Mouse (Mus musculus) liver, embryonic 16.5 days (tissue): ENCODE measurements around the gene Myl6. TPM values are rescaled to one million over a fixed set of nuclear protein-coding genes. Genes with fewer than 3 reads are reported as not detected.
A peak's percentile ranks its signal among the peaks of the same experiment; 100 is the strongest.
"Not testable (repeated sequence)": the region's sequence is repeated elsewhere in the genome, so short reads cannot be mapped to it uniquely, and the experiment has no call there.

Experiments used
- ATAC-seq: fragments of 200-750 bp; cut with Nextera tagmentation; 2 replicates; pipeline ENCODE4 v1.8.0; 2017; ENCODE audit warnings: low read depth, mild to moderate bottlenecking, moderate number of reproducible peaks, moderate library complexity
- H3K27ac ChIP-seq: fragments of 300-500 bp; sonication (generic); 2 replicates; pipeline ENCODE4 v1.5.1; 2014; ENCODE audit warnings: mild to moderate bottlenecking, low read length
- H3K27me3 ChIP-seq: fragments of 300-500 bp; sonication (generic); 2 replicates; pipeline ENCODE4 v1.6.1; 2014; ENCODE audit warnings: low read depth, low read length, mixed read lengths; ENCODE audit not compliant: control insufficient read depth, insufficient read depth
- H3K36me3 ChIP-seq: fragments of 300-500 bp; sonication (generic); 2 replicates; pipeline ENCODE4 v1.6.1; 2014; ENCODE audit warnings: mild to moderate bottlenecking; ENCODE audit not compliant: control insufficient read depth, insufficient read depth
- H3K4me1 ChIP-seq: fragments of 300-500 bp; sonication (generic); 2 replicates; pipeline ENCODE4 v1.6.1; 2014; ENCODE audit warnings: low read depth, low read length, mixed read lengths; ENCODE audit not compliant: control insufficient read depth
- H3K4me2 ChIP-seq: fragments of 300-500 bp; sonication (generic); 2 replicates; pipeline ENCODE4 v1.6.1; 2014; ENCODE audit warnings: low read depth, low read length, mixed read lengths
- H3K4me3 ChIP-seq: fragments of 300-500 bp; sonication (generic); 2 replicates; pipeline ENCODE4 v1.5.1; 2014; ENCODE audit warnings: low read depth, mild to moderate bottlenecking, low read length
- H3K9ac ChIP-seq: fragments of 300-500 bp; sonication (generic); 2 replicates; pipeline ENCODE4 v1.6.1; 2014; ENCODE audit warnings: low read depth, low read length
- H3K9me3 ChIP-seq: fragments of 300-500 bp; sonication (generic); replicated peaks from 2 replicates; pipeline ENCODE4 v1.6.1; 2016; ENCODE audit warnings: low read length; ENCODE audit not compliant: control insufficient read depth
- WGBS: fragments of 180-500 bp; shearing (Covaris S2); extraction: QIAGEN DNeasy Blood & Tissue Kit; methylation state at CpG from one replicate; pipeline ENCODE4 v1.1.7; 2014; ENCODE audit not compliant: insufficient replicate concordance; 5-methylcytosine and 5-hydroxymethylcytosine counted together
- polyA plus RNA-seq: library from polyadenylated mRNA; unstranded; fragments of >200 nt; fragmentation: Nextera tagmentation; extraction: Ambion mirVana; gene quantifications from 2 replicates; pipeline ENCODE4 v1.2.1, GENCODE M21; 2015

Gene Myl6
- polyA plus RNA-seq, 1 experiment from 2014 or later = 448 TPM

- no peak for ATAC-seq
- no peak overlapping the region for H3K4me2 ChIP-seq
- H3K27ac ChIP-seq = peak overlapping the region; percentile 53; the same call in 1 of the 2 replicates
- H3K9me3 ChIP-seq = no peaks in the 10 kb centered on the region
- no peak overlapping the region for H3K4me3 ChIP-seq
- no peak overlapping the region for H3K9ac ChIP-seq
- H3K27me3 ChIP-seq = no peaks in the 10 kb centered on the region
- WGBS = 53% methylated on average over 4 of the region's 4 CpGs
- H3K4me1 ChIP-seq = peaks cover 53% of the 10 kb centered on the region
- H3K36me3 ChIP-seq = peaks cover 8% of the 10 kb centered on the region
Measured at GRCm38 (mm10) chr10:128495903-128496302, 2.0 kb upstream of the Myl6 start.

- peaks cover 12% of the 10 kb centered on the region for H3K36me3 ChIP-seq
- H3K27me3 ChIP-seq = no peaks in the 10 kb centered on the region
- peaks cover 54% of the 10 kb centered on the region for H3K4me1 ChIP-seq
- H3K9ac ChIP-seq = peak overlapping the region; percentile 39
- H3K4me3 ChIP-seq = peak overlapping the region; percentile 92
- 42% methylated on average over 2 of the region's 2 CpGs for WGBS
- peak overlapping the region; percentile 92 for H3K4me2 ChIP-seq
- peak overlapping the region; percentile 96 for H3K27ac ChIP-seq
- no peaks in the 10 kb centered on the region for H3K9me3 ChIP-seq
- ATAC-seq = no peak
Measured at GRCm38 (mm10) chr10:128495270-128495669, 1.3 kb upstream of the Myl6 start.

GRCm38 (mm10) chr10:128494667-128495245 lies 811 bp upstream of the Myl6 start:
- Histone ChIP-seq H3K4me1 (peaks cover 51% of the 10 kb centered on the region), H3K9me3 (no peaks in the 10 kb centered on the region), H3K36me3 (peaks cover 18% of the 10 kb centered on the region), H3K9ac (peak overlapping the region; percentile 95), H3K27me3 (no peaks in the 10 kb centered on the region), H3K4me2 (peak overlapping the region; percentile 92), H3K27ac (peak overlapping the region; percentile 96), H3K4me3 (peak overlapping the region; percentile 92)
- ATAC-seq = no peak
- WGBS = 38% methylated on average over 11 of the region's 11 CpGs

- peaks cover 31% of the 10 kb centered on the region for H3K36me3 ChIP-seq
- ATAC-seq = peak; percentile 42
- under 1% methylated on average over 12 of the region's 12 CpGs for WGBS
- no peaks in the 10 kb centered on the region for H3K9me3 ChIP-seq
- H3K27me3 ChIP-seq = no peaks in the 10 kb centered on the region
- H3K9ac ChIP-seq = peak overlapping the region; percentile 95
- peak overlapping the region; percentile 92 for H3K4me3 ChIP-seq
- H3K4me1 ChIP-seq = peaks cover 42% of the 10 kb centered on the region
- peak overlapping the region; percentile 92 for H3K4me2 ChIP-seq
- peak overlapping the region; percentile 96 for H3K27ac ChIP-seq
Measured at GRCm38 (mm10) chr10:128493319-128493694, 638 bp downstream of the Myl6 start.

GRCm38 (mm10) chr10:128492633-128493311 lies 1.2 kb downstream of the Myl6 start:
- WGBS = 17% methylated on average over 12 of the region's 12 CpGs
- H3K4me3 ChIP-seq = peak overlapping the region; percentile 92
- H3K9me3 ChIP-seq = no peaks in the 10 kb centered on the region
- peak overlapping the region; percentile 92 for H3K4me2 ChIP-seq
- peaks cover 36% of the 10 kb centered on the region for H3K4me1 ChIP-seq
- peak; percentile 42 for ATAC-seq
- H3K36me3 ChIP-seq = peaks cover 35% of the 10 kb centered on the region
- H3K9ac ChIP-seq = peak overlapping the region; percentile 95
- H3K27ac ChIP-seq = peak overlapping the region; percentile 96
- H3K27me3 ChIP-seq = no peaks in the 10 kb centered on the region

GRCm38 (mm10) chr10:128492051-128492450 lies 1.9 kb downstream of the Myl6 start:
- H3K4me1 ChIP-seq = peaks cover 36% of the 10 kb centered on the region

GRCm38 (mm10) chr10:128491495-128491894 lies 2.5 kb downstream of the Myl6 start:
- H3K9me3 ChIP-seq = no peaks in the 10 kb centered on the region
- H3K9ac ChIP-seq = no peak overlapping the region
- no peak for ATAC-seq

More at GRCm38 (mm10) chr10:128492051-128492450, 1.9 kb downstream of the Myl6 start:
- not testable (repeated sequence) for H3K27me3 ChIP-seq, H3K9me3 ChIP-seq, ATAC-seq
- 49% methylated on average over 8 of the region's 8 CpGs for WGBS
- Histone ChIP-seq H3K4me2 (peak overlapping the region; percentile 92), H3K27ac (peak overlapping the region; percentile 37; the same call in 1 of the 2 replicates), H3K4me3 (peak overlapping the region; percentile 92), H3K36me3 (peaks cover 42% of the 10 kb centered on the region), H3K9ac (peak overlapping the region; percentile 95)

GRCm38 (mm10) chr10:128490912-128491311 lies 3.0 kb downstream of the Myl6 start:
- Histone ChIP-seq H3K4me1 (peaks cover 34% of the 10 kb centered on the region), H3K27me3 (no peaks in the 10 kb centered on the region), H3K9ac (no peak overlapping the region), H3K9me3 (no peaks in the 10 kb centered on the region), H3K27ac (no peak overlapping the region), H3K4me2 (no peak overlapping the region), H3K36me3 (peaks cover 48% of the 10 kb centered on the region), H3K4me3 (no peak overlapping the region)
- WGBS = 80% methylated on average over 5 of the region's 5 CpGs
- ATAC-seq = no peak

More at GRCm38 (mm10) chr10:128491495-128491894, 2.5 kb downstream of the Myl6 start:
- H3K27ac ChIP-seq = peak overlapping the region; percentile 37; the same call in 1 of the 2 replicates
- peaks cover 36% of the 10 kb centered on the region for H3K4me1 ChIP-seq
- peaks cover 46% of the 10 kb centered on the region for H3K36me3 ChIP-seq
- H3K4me3 ChIP-seq = peak overlapping the region; percentile 22
- peak overlapping the region; percentile 92; the same call in 1 of the 2 replicates for H3K4me2 ChIP-seq
- H3K27me3 ChIP-seq = no peaks in the 10 kb centered on the region
- 48% methylated on average over 6 of the region's 6 CpGs for WGBS

GRCm38 (mm10) chr10:128490232-128490631 lies 3.7 kb downstream of the Myl6 start:
- ATAC-seq = no peak
- H3K4me3 ChIP-seq = no peak overlapping the region
- peaks cover 55% of the 10 kb centered on the region for H3K36me3 ChIP-seq
- H3K4me1 ChIP-seq = peaks cover 30% of the 10 kb centered on the region
- no peaks in the 10 kb centered on the region for H3K9me3 ChIP-seq
- H3K27me3 ChIP-seq = no peaks in the 10 kb centered on the region
- H3K9ac ChIP-seq = no peak overlapping the region
- WGBS = 72% methylated on average over 5 of the region's 5 CpGs
- H3K27ac ChIP-seq = no peak overlapping the region; the same call in 1 of the 2 replicates
- H3K4me2 ChIP-seq = no peak overlapping the region
